Mouse (Mus musculus) left cerebral cortex, postnatal 4 days (tissue): ENCODE measurements around the gene Lamtor3. TPM values are rescaled to one million over a fixed set of nuclear protein-coding genes. Genes with fewer than 3 reads are reported as not detected.
A peak's percentile ranks its signal among the peaks of the same experiment; 100 is the strongest.
"Not testable (repeated sequence)": the region's sequence is repeated elsewhere in the genome, so short reads cannot be mapped to it uniquely, and the experiment has no call there.

Source experiments
- DNase-seq: peaks from one replicate; pipeline ENCODE4 v3.0.0-alpha.2; 2022
- intact Hi-C: fragments of 180-260 bp; cut with DNase I; formaldehyde crosslinking; loops from one replicate; pipeline ENCODE4 v1.15.1; 2025
- total RNA-seq, 2 experiments: library from RNA; stranded (reverse); gene quantifications; 2 replicates each; pipeline ENCODE4 v1.2.3; 2021

Lamtor3 gene
- total RNA-seq, 2 experiments from 2014 or later: 69.0 to 73.3 TPM

- intact Hi-C loops: no loop called here
- DNase-seq: no peak
Measured at GRCm38 (mm10) chr3:137957864-137958263, 39.6 kb downstream of the Lamtor3 start.

- intact Hi-C loops: no loop called here
- DNase-seq: no peak
Measured at GRCm38 (mm10) chr3:137958352-137958751, 40.0 kb downstream of the Lamtor3 start.

DNA sequence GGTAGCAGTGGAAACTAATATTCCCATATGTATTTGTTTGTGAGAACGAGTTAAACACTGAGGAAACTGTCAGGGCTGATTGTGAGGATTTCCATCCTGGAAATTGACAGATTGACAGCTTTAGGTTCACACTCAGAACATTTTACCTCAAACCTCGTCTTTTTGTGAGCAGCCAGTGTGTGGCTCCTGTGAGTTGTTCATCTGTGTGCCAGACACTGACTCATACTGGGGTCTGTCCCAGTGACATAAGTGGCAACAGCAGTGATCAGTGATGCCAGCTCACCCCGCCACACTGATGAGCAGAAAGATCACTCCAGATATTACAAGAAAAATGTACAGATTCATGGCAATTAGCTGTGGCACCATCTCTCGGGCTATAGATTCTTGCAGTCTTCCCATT lies 41.1 kb downstream of the Lamtor3 start:
- intact Hi-C loops: no loop called here
- DNase-seq: no peak

- intact Hi-C loops: no loop called here
- no peak for DNase-seq
Measured at GRCm38 (mm10) chr3:137961736-137962385, 43.6 kb downstream of the Lamtor3 start.

GRCm38 (mm10) chr3:137963508-137963907 lies 45.2 kb downstream of the Lamtor3 start:
- DNase-seq: no peak
- intact Hi-C loops: no loop called here

GRCm38 (mm10) chr3:137964014-137964413 lies 45.7 kb downstream of the Lamtor3 start:
- DNase-seq, intact Hi-C loops: not testable (repeated sequence)

GRCm38 (mm10) chr3:137968105-137968819 lies 50.0 kb downstream of the Lamtor3 start:
- no peak for DNase-seq
- intact Hi-C loops: no loop called here

DNA sequence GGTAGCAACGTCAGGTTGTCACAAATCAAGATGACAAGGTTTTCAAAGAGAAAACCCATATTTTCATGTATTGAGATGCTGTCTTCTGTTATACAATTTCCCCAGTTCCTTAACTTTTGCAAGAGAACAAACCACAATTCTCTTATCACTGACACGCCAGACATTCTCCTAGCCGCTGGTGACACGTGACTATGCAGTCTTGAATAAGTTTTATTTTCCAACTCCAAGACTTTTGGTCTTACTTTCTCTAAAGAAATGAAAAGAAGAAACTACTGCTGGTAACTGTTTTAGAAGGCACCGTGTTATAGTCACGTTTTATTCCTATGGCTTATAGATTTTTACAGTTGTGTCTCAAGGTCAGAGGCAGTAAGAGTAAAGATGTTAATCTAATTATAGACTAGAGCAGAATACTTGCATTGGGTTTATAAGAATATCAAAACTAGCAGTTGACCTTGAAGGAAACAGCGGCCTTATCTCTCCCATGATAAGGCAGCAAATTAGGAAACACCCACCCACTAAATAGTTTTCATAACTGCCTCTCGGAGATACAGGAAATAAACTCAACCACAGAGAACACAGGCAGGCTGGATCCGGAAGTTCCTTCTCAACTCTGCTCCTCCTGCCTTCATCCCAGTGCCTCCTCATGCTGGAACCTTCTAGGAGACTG lies 50.6 kb downstream of the Lamtor3 start:
- intact Hi-C loops: no loop called here
- DNase-seq: no peak

DNA sequence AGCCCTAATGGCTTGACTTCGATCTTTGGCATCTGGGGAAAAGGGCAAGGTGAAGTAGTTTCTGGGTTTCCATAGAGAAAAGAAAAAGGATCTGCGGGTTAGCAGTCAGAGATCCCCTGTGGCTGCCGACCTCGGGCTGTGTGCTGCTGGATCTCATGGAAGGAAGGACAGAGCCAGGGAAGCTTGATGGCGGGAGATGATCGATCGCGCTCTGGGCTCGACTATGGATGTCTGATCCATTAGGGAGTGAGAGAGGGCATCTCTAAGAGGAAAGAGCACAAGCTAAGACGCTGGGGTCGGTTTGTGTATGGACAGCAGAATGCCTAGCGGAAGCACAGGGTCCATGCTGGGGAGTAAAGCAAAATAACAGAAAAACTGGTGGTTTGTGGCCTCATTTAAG lies 51.6 kb downstream of the Lamtor3 start:
- peak; percentile 39 for DNase-seq
- intact Hi-C loops: no loop called here

- intact Hi-C loops: no loop called here
- DNase-seq: no peak
Measured at GRCm38 (mm10) chr3:137972224-137972623, 53.9 kb downstream of the Lamtor3 start.

- no peak for DNase-seq
Measured at GRCm38 (mm10) chr3:137972989-137973388, 54.7 kb downstream of the Lamtor3 start.

DNA sequence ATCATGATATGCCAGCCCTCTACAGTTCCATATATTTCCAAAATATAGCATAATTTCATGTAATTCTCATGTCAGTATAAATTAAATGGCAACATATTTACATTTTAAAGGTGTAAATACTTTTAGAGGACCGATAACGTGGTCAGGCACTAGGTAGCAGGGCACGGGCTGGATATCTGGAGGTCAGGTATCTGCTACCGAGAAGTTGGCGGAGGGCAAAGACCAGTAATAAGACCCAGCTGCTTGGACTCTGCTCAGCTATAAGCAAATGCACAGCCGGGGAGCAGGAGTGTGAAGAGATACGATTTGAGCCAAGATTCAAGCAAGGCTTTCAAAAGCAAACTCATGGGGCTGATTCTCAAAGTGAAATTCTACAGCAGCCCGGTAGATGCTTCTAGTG lies 56.0 kb downstream of the Lamtor3 start:
- intact Hi-C loops: no loop called here
- DNase-seq: no peak

More at GRCm38 (mm10) chr3:137972989-137973388, 54.7 kb downstream of the Lamtor3 start:
- intact Hi-C loops: no loop called here

DNA sequence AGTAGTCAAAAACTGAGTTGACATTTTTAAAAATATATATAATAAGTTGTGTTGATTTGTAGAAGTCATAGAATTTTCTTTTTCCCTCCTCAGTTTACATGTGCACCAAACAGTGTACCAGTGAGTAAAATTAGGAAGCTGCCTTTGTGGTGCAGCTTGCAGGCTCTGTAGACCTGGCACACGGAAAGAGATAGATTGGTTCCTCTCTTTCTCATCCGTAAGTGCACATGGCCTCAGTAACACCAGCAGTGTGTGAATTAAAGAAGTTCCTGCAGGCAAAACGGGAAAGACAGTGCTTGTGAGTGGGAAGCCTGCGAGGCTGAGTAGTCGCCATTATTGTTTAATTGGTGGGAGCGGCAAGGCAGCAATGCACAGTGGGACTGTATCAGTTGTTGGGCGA lies 57.1 kb downstream of the Lamtor3 start:
- intact Hi-C loops: no loop called here
- DNase-seq: no peak

DNA sequence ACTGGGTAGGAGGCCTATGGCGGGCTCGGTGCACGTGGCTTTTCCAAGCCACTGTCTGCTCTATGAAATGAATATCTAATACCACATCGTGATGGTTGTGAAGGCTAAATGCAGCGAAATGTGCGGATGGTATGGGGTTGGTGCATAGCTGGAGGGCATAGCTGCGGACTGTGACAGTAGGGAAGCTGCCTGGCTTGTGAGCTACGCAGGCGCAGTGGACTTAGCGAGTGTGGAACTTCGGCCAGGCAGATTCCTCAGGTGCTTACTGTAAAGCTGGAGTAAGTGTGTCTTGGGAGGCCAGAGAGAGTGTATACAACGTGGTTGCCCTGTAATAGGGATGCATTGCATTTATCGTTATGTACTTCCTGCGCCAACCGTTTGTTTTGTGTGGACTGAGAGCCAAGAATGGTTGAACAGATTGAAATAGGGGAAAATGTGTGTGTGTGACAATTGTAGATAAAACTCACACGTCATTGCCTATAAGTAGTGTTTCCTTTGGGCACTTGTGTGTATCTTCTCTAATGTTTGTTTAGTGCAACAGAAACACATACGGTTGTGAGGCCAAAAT lies 57.6 kb downstream of the Lamtor3 start:
- intact Hi-C loops: no loop called here
- no peak for DNase-seq

DNA sequence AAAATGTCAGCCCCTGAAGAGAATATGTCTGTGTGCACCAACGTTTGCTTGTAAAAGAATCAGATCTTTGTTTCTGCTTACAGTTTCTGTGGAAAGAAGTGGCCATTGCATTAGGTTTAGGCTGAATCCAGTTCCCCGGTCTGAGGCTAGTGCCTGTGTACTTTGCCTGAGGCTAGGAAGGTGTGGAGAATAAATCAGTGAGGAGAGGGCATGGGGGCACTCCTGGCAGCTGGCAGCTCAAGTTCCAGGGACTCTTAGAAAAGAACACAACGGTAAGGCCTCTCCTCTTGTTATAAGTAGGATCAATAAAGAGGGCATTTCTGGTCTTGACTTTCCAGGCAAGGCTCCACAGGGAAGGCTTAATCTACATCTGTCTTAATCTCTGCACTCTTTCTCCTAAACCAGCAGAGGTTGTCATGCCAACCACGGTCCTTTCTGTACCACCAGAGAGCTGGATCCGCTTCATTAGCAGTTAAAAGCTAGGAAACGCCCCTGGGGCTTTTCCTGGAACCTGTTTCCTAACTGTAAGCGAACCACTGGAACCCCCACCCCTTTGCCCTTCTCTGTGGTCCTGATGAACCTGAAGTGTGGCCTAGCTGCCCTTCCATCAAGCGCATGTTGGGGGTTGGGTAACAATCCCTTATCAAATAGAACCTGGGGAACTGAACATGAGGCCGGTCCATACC lies 58.8 kb downstream of the Lamtor3 start:
- intact Hi-C loops: no loop called here
- DNase-seq: no peak

DNA sequence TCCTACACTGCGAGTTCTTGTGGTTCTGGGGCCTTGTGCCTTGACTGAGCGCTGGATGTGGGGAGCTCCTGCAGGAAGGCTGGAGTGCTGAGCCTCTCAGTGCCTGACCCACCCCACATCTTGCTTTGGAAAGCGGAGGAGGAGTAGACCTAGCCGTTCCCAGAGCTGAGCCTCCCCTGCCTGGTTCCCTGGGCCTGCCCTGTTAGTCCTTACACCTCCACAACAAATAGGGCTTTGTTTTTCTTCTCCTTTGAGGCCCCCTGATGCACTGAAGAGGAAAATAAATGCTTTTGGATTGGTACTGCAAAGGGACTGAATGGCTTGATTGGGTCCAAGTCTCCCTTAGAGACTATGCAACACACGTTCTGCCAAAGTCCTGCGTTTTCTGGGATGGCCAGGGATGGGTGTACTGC lies 59.3 kb downstream of the Lamtor3 start:
- no peak for DNase-seq
- intact Hi-C loops: no loop called here

DNA sequence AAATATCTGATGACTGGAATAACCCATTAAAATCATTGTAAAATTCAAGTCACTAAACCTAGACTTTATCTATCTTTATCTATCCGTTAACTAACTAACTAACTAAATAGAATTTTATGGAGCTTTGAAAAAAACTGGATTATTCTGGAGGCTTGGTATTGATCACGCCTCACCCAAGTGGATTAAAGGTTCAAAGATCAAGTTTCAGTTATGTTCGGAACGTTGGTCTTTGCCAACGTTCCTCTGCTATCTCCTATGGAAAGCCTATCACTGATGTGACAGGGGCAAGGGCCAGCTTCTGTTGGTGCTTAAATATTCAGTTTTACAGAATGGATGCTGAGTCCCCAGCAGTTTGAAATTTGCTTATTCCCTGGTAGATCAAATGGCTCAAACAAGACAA lies 59.9 kb downstream of the Lamtor3 start:
- no peak for DNase-seq
- intact Hi-C loops: no loop called here
